Mouse (Mus musculus): ENCODE results near the gene Nsmce3. TPM values are rescaled to one million over a fixed set of nuclear protein-coding genes. Genes with fewer than 3 reads are reported as not detected.

The Nsmce3 gene
- 1 to 10 TPM; 2.3 to 2.9 (median 2.6) TPM for total RNA-seq (2022)

DNA sequence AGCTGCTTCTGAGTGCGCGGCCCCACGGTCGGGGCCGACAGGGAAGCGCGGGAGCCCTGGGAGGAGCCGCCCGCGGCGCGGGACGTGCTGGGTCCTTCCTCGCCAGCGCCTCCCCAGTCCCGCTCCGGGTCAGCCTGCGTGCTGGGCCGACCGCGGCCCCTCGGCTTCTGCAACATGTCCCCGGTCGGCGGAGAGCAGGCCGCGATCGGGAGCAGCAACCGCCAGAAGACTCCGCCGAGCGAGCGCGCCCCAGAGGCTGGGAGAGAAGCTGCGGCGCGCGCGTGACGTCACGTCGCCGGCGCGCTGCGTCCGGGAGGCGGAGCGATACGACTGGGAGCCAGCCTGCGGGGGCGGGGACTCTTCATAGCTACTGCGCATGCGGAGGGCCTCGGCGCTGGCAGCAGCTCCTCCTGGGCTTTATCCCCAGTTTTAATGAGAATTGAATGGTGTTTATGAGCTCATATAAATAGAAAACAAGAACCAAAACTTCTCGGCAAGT, at the start of gene Nsmce3:
Gene Nsmce3, minus strand, starts transcription at position 255 of the 499 bp plus-strand sequence.
- peak; percentile 90 to 93 for DNase-seq (ENCODE audit: low spot score in 2 of 2)

DNA sequence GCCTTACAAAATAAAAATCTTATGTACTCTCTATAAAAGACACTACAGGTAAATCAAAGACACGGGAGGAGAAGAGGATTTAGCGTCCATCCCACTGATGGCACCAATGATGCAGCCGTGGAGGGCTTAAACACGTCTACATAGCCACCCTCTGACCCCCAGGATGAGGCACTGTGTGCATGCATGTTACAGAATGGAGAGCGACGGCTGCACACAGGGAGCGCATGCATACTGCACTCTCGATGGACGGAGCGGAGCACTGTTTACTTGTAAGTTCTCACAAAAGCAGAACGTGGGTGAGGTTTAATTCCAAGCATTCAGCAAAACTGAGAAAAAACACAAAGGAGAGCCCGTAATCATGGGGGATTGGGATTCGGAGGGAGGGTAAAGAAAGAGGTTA, 48.4 kb upstream of the Nsmce3 start:
- no peak for DNase-seq (ENCODE audit: low spot score in 2 of 2)

DNA sequence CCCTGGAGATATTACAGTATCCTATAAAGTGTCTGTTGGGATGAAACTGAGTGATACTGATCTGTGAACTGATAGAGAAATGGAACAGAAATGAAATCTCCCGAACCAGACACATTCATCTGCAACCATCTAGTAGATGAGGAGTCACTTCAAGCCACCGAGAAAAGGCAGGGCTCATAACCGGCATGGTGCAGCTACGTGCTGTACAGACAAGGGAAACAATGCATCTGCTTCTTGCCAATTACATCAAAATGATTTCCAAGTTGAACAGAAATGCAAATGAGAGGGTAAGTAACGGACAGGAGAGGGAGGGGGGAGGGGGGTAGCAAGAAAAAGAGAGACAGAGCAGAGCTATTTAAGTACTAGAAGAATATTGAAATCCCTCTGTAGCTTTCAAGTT, 47.9 kb upstream of the Nsmce3 start:
- DNase-seq (ENCODE audit: low spot score in 2 of 2), result no peak

GRCm38 (mm10) chr7:64916654-64917053, 43.9 kb upstream of the Nsmce3 start:
- DNase-seq (ENCODE audit: low spot score in 2 of 2), result no peak

DNA sequence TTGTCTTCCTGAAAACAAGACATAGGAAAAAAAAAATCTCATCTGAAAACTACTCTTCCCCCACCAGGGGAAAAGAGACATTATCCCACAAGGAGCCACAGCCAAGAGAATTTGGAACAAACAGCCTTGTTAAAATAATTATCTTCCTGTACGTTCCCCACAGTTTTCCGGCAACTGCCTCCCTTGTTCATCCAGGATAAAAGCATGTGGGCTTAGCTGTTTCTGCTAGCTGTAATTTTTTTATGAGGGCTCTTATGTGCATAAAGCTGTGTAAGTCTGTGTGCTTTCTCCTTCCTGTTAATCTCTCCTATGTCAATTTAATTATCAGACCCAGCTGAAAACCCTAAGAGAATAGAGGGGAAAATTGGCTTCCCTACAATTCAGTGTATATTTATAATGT, 42.3 kb upstream of the Nsmce3 start:
- no peak for DNase-seq (ENCODE audit: low spot score in 2 of 2)

DNA sequence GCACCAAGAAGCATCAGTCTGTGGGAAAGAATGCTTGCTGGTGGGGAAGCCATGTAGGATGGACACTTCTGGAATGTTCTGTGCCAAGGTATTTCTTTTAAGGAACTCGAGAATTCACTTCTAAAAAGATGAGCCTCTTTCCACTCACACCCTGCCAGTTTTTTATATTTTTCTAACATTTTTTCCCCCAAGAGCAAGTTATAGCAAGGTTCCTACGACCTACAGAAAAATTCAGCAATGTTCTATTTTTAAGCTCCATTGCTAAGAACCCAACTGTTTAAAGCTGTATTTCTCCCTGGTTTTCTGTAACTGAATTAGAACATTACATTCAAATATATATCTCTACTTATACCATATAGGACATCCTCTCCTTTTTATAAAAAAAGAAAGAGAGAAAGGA, 39.1 kb upstream of the Nsmce3 start:
- DNase-seq (ENCODE audit: low spot score in 2 of 2), result no peak

DNA sequence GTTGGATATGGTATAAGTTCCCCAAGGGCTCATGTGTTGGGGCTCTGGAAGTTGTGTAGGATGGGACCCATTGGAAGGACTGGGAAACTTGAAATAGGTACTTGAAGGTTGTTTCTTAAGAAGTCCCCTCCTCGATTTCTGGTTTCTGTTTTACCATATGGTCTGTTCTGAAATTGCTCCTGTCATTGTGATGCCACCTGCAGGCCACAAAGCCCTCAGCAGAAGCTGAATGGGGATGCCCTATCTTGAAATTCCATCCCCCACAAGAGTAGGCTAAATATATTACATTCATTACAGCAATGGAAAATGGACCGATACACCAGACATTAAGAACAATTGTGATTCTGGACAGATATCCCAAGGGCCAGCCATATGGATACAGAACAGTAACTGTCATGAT, 37.4 kb upstream of the Nsmce3 start:
- no peak for DNase-seq (ENCODE audit: low spot score in 2 of 2)

DNA sequence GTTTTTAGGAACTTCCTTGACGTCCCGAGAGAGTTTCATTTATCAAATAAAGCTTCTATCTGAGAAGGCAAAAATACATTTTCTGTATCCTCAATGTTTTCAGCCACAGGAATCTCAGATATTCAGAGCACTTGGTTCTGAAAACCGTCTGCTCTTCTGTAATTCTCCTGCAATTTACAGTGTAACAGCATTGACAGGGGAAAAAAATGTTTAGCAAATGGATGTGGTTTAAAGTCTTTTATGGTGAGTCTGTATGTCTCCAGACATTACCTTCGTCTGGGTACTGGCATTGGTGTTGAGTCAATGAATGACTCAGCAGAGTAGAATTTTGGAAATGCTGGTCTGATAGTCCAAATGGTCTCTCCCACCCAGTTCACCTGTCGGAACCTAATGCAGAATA, 34.2 kb upstream of the Nsmce3 start:
- DNase-seq (ENCODE audit: low spot score in 2 of 2), result no peak

- no peak for DNase-seq (ENCODE audit: low spot score in 2 of 2)
These were observed 32.7 kb upstream of the Nsmce3 start for GRCm38 (mm10) chr7:64905506-64905905.

DNA sequence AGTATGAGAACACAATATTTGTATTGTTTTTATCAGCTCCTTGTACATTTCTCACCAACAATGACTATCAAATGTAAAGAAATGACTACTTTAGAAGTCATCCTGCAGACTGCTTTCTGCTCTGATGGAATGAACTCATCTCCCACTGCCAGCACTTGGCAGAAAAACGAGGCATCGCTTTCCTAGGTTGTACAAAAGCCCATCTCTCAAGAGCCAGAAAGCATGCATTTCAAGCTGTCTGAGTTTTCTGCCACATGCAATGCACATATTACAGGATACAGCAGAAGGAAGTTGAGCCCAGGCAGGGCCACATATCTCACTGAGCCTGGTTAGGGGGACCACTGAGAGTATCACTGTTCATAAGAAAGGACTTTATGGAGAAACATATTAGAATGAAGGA, 27.5 kb upstream of the Nsmce3 start:
- no peak for DNase-seq (ENCODE audit: low spot score in 2 of 2)

- DNase-seq (ENCODE audit: low spot score in 2 of 2), result no peak
These were observed 23.8 kb upstream of the Nsmce3 start for GRCm38 (mm10) chr7:64896587-64896986.

GRCm38 (mm10) chr7:64895685-64896101, 22.9 kb upstream of the Nsmce3 start:
- DNase-seq (ENCODE audit: low spot score in 2 of 2), result no peak

DNA sequence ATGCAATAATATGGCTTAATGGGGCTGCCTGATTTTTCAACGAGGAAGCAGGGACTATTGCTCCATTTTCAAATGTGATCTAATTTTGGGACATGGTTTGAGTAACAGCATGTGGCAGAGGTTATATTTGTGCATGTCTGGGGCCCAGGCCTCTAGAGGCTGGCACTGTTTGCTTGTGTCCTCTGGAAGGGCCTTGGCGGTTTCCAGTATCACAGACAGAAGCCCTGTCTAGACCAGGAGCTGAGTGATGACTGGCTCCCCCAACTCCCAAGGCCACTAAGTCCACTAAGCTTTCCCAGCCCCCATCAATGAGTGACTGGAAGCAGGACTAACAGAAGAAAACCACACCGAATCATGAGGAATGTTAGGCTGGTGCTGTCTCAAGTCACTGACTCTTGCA, 18.3 kb upstream of the Nsmce3 start:
- peak; percentile 33 to 56 for DNase-seq (ENCODE audit: low spot score in 2 of 2)

- DNase-seq (ENCODE audit: low spot score in 2 of 2), result peak; percentile 18 to 47
These were observed 17.1 kb upstream of the Nsmce3 start for GRCm38 (mm10) chr7:64889919-64890318.

GRCm38 (mm10) chr7:64884187-64884862, 11.5 kb upstream of the Nsmce3 start:
- DNase-seq (ENCODE audit: low spot score in 2 of 2), result no peak

DNA sequence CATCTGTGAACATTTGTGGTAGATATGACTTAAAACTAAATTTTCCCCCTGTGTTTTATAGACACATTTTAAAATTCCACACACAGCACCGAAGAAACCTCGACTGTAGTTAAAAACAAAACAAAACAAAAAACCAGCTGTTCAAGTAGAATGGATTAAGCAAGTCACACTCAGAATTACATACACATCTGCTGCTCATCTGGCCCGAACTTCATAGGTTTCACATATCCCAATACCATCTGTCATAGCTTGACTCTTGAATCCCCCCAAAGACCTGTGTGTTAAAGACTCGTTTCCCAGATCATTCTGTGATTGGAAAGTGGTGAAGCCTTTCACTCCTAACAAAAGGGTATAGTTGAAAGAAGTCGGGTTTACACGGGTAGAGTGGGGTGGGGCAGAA, 9.4 kb upstream of the Nsmce3 start:
- DNase-seq (ENCODE audit: low spot score in 2 of 2), result no peak

- no peak for DNase-seq (ENCODE audit: low spot score in 2 of 2)
These were observed 8.6 kb upstream of the Nsmce3 start for GRCm38 (mm10) chr7:64881387-64881786.

- no peak for DNase-seq (ENCODE audit: low spot score in 2 of 2)
These were observed 7.6 kb upstream of the Nsmce3 start for GRCm38 (mm10) chr7:64880415-64880814.

- DNase-seq (ENCODE audit: low spot score in 2 of 2), result no peak
These were observed 2.1 kb upstream of the Nsmce3 start for GRCm38 (mm10) chr7:64874941-64875340.

- no peak for DNase-seq (ENCODE audit: low spot score in 2 of 2)
These were observed 469 bp upstream of the Nsmce3 start for GRCm38 (mm10) chr7:64873266-64873665.

DNA sequence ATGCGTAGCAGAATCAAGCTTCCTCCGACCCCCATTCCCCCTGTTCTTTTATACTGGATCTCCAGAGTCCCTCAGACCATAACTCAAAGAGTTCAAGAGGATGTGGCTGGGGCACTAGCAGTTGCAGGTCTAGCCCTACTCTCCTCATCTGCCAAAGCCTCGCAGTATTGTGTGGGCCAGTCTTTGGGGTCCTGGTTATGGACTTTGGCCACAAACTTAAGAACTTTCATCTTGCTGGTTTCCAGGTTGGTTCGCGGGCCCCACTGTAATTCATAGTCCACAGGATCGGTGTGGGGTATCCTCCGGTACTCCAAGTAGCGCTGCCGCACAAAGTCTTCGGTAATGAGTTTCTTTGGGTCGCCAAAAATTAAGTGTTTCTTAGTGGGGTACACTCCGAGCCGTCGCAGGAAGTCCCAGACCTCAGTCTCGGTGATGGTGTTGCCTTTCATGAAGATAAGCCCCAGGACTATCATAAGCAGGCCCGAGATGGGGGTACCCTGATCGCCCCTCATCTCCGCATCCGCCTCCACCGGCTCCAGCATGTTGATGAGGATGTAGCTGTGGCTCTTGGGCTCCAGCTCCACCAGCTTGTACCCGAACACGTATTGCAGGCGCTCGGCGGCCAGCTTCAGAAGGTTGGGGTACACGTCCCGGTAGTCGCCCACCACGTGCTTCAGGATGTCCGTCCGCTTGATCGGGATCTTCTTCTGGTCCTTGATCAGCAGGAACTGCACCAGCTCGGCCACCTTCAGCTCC, 632 bp downstream of the Nsmce3 start:
- no peak for DNase-seq (ENCODE audit: low spot score in 2 of 2)

- DNase-seq (ENCODE audit: low spot score in 2 of 2), result no peak
These were observed 3.2 kb downstream of the Nsmce3 start for GRCm38 (mm10) chr7:64869549-64870065.

DNA sequence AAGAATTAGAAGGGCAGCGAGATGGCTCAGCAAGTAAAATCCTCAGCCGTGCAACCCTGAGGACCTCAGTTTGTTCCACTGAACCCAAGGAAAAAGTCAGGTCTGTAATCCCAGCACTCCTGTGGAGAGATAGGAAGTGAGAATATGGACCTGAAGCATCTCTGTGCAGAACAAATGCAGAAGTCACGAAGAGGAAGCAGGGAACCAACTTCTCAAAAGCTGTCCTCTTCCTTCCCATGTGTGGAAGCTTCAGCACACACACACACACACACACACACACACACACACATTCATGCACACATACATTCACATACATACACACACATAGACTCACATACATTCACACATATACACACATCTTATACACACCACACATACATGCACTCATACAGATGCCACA, 9.3 kb downstream of the Nsmce3 start:
- no peak for DNase-seq (ENCODE audit: low spot score in 2 of 2)

Data from gastrocnemius, adult 8-10 months (tissue).